29 mouse cellular contexts compared by ENCODE assay signal in the genomic region with DNA sequence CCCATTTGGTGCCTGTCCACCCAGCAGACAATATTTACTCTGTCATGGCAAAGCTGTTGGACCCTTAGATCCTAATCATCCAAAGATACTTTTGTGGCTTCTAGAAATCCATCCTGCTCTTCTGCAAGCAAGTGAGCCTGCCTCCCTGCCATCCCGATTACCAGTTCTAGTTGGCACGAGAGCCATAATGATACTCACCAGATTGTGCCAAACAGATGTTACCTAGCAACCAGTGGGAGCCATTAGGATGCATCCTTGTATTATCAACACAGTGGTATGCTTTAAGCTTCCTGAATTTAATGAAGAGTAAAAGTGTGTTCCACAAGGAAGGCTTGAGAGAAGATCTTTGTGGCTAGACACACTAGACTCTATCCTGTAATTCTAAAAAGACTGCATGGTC.
DNase-seq lines count a peak whose midpoint lies in the region; ATAC-seq and TF ChIP-seq lines count a peak whose summit lies in the region.
"Had no signal": no experiment of that assay in that cellular context is flagged by ENCODE, and none has a peak within 500 bp of the region (broad histone marks: within the 10 kb centered on the region; RNA-seq: fewer than 3 reads in every experiment).

No protein-coding gene starts in this region.

- peak; percentile 42 for DNase-seq in forebrain, postnatal 0 days
- no peak for DNase-seq in forebrain, embryonic 11.5 days (ENCODE audit: low spot score)
- DNase-seq in layer of hippocampus, adult 2 months (ENCODE audit: low spot score in 2 of 2) = peak in 1 of 2 experiments; percentile 55
- DNase-seq in layer of hippocampus, postnatal 25 days (ENCODE audit: extremely low spot score in 1 of 2, low spot score in 1 of 2) = no peak
- DNase-seq in brain, adult 2 months (ENCODE audit: low read depth, low spot score) = peak; percentile 40
- DNase-seq in layer of hippocampus, adult 9-11 months = peak; percentile 39
- DNase-seq in frontal cortex, adult 2 months (ENCODE audit: extremely low spot score in 1 of 2, low spot score in 1 of 2) = no peak
- DNase-seq: adrenal gland, postnatal 10 days; adrenal gland, postnatal 36 days; B cell, adult 2 months; cerebellum, adult 11-12 months; cerebellum, adult 8-10 months; cerebellum, postnatal 36 days; embryo, embryonic 11 days; gastrocnemius, adult 2 months; gastrocnemius, postnatal 14 days; heart, adult 11 months; heart, postnatal 10 days; heart, postnatal 36 days had no signal

- H3K4me3 ChIP-seq in forebrain, postnatal 0 days (ENCODE audit: low read depth, low read length) = no peak overlapping the region
- no peak overlapping the region for H3K4me3 ChIP-seq in forebrain, embryonic 11.5 days (ENCODE audit: low read depth, low read length)
- no peak overlapping the region for H3K4me3 ChIP-seq in layer of hippocampus, adult 2 months
- H3K4me3 ChIP-seq: embryonic facial prominence, embryonic 10.5 days; embryonic facial prominence, embryonic 13.5 days; erythroblast, embryonic 14.5 days; forebrain, embryonic 15.5 days; gastrocnemius, adult 2 months; heart, embryonic 12.5 days; heart, embryonic 15.5 days had no signal

- H3K27ac ChIP-seq in forebrain, postnatal 0 days (ENCODE audit: low read depth, low read length) = no peak overlapping the region
- H3K27ac ChIP-seq in forebrain, embryonic 11.5 days (ENCODE audit: low read depth, low read length) = no peak overlapping the region
- peak overlapping the region; percentile 43 for H3K27ac ChIP-seq in layer of hippocampus, adult 2 months
- H3K27ac ChIP-seq: embryonic facial prominence, embryonic 10.5 days; embryonic facial prominence, embryonic 13.5 days; forebrain, embryonic 15.5 days; gastrocnemius, adult 2 months; heart, embryonic 15.5 days; hindbrain, embryonic 14.5 days had no signal

- H3K4me1 ChIP-seq in forebrain, postnatal 0 days (ENCODE audit: insufficient read depth) = no peaks in the 10 kb centered on the region
- H3K4me1 ChIP-seq in forebrain, embryonic 11.5 days (replicated peaks; ENCODE audit: control insufficient read depth, insufficient read depth, low read length) = no peaks in the 10 kb centered on the region
- H3K4me1 ChIP-seq: embryonic facial prominence, embryonic 10.5 days; embryonic facial prominence, embryonic 13.5 days; forebrain, embryonic 15.5 days; heart, embryonic 12.5 days; heart, embryonic 15.5 days had no signal

- ATAC-seq in forebrain, postnatal 0 days = no peak
- ATAC-seq in forebrain, embryonic 11.5 days (replicated peaks; ENCODE audit: low FRiP score) = no peak
- ATAC-seq: forebrain, embryonic 15.5 days; Patski had no signal

- TF ChIP-seq CTCF in forebrain, postnatal 0 days (IDR thresholded peaks at IDR 0.05; ENCODE audit: low read depth) = no peak
- no peak for TF ChIP-seq CTCF in layer of hippocampus, adult 2 months (conservative IDR thresholded peaks at IDR 0.05)

- H3K9me3 ChIP-seq in forebrain, postnatal 0 days (ENCODE audit: low read length) = no peaks in the 10 kb centered on the region
- H3K9me3 ChIP-seq in forebrain, embryonic 11.5 days (ENCODE audit: control insufficient read depth, low read length) = no peaks in the 10 kb centered on the region
- H3K9me3 ChIP-seq: embryonic facial prominence, embryonic 10.5 days; embryonic facial prominence, embryonic 13.5 days; forebrain, embryonic 15.5 days; heart, embryonic 12.5 days; heart, embryonic 15.5 days had no signal

- H3K27me3 ChIP-seq in forebrain, postnatal 0 days (ENCODE audit: insufficient read depth, low read length) = no peaks in the 10 kb centered on the region
- no peaks in the 10 kb centered on the region for H3K27me3 ChIP-seq in forebrain, embryonic 11.5 days (ENCODE audit: control insufficient read depth, insufficient read depth, low read length)
- H3K27me3 ChIP-seq: CH12.LX; embryonic facial prominence, embryonic 13.5 days; forebrain, embryonic 15.5 days; heart, embryonic 12.5 days; heart, embryonic 15.5 days; Patski had no signal

- H3K36me3 ChIP-seq in forebrain, postnatal 0 days (ENCODE audit: insufficient read depth) = no peaks in the 10 kb centered on the region
- no peaks in the 10 kb centered on the region for H3K36me3 ChIP-seq in forebrain, embryonic 11.5 days (ENCODE audit: control insufficient read depth, insufficient read depth, low read length)
- H3K36me3 ChIP-seq: embryonic facial prominence, embryonic 10.5 days; embryonic facial prominence, embryonic 13.5 days; forebrain, embryonic 15.5 days; G1E; heart, embryonic 12.5 days; heart, embryonic 15.5 days had no signal

- WGBS in forebrain, postnatal 0 days = 51% methylated on average over 2 of the region's 2 CpGs
- WGBS in forebrain, embryonic 11.5 days = 82% methylated on average over 2 of the region's 2 CpGs

- H3K4me2 ChIP-seq in forebrain, postnatal 0 days (ENCODE audit: low read depth) = no peak overlapping the region
- no peak overlapping the region for H3K4me2 ChIP-seq in forebrain, embryonic 11.5 days (ENCODE audit: low read depth, low read length, severe bottlenecking)
- H3K4me2 ChIP-seq: embryonic facial prominence, embryonic 13.5 days; forebrain, embryonic 15.5 days; heart, embryonic 12.5 days; heart, embryonic 15.5 days; hindbrain, embryonic 14.5 days had no signal

- H3K9ac ChIP-seq in forebrain, postnatal 0 days = no peak overlapping the region
- H3K9ac ChIP-seq in forebrain, embryonic 11.5 days (ENCODE audit: low read length) = no peak overlapping the region
- H3K9ac ChIP-seq: embryonic facial prominence, embryonic 13.5 days; forebrain, embryonic 15.5 days; heart, embryonic 12.5 days; heart, embryonic 15.5 days; hindbrain, embryonic 14.5 days had no signal

Comparison
In these comparisons a context has a peak if more than half of its experiments do, and no peak if none do; other contexts are left out.
1. DNase-seq: peak in forebrain, postnatal 0 days (single experiment), brain, adult 2 months (single experiment) and layer of hippocampus, adult 9-11 months (single experiment); none in forebrain, embryonic 11.5 days (single experiment), layer of hippocampus, postnatal 25 days (0 of 2) and frontal cortex, adult 2 months (0 of 2).